Mouse (Mus musculus): Measurements from ENCODE around the gene Slamf6. TPM values are rescaled to one million over a fixed set of nuclear protein-coding genes. Genes with fewer than 3 reads are reported as not detected.

Slamf6 gene
- polyA plus RNA-seq, 1 experiment from 2014 or later, result 0.88 TPM

- Histone ChIP-seq H3K27me3 (replicated peaks) (no peaks in the 10 kb centered on the region), H3K9ac (no peak overlapping the region), H3K4me1 (replicated peaks) (no peaks in the 10 kb centered on the region), H3K4me3 (replicated peaks) (no peak overlapping the region), H3K4me2 (replicated peaks) (no peak overlapping the region), H3K36me3 (no peaks in the 10 kb centered on the region), H3K27ac (no peak overlapping the region), H3K9me3 (no peaks in the 10 kb centered on the region)
- WGBS, result 97% methylated on average over 1 of the region's 1 CpGs
- ATAC-seq, result no peak
These were observed 66.8 kb downstream of the Slamf6 start for GRCm38 (mm10) chr1:171984121-171984520.

GRCm38 (mm10) chr1:171991883-171992282 lies 74.6 kb downstream of the Slamf6 start:
- ATAC-seq, result no peak
- Histone ChIP-seq H3K27me3 (replicated peaks) (no peaks in the 10 kb centered on the region), H3K9ac (no peak overlapping the region), H3K4me3 (replicated peaks) (no peak overlapping the region), H3K4me1 (replicated peaks) (no peaks in the 10 kb centered on the region), H3K9me3 (no peaks in the 10 kb centered on the region), H3K27ac (no peak overlapping the region), H3K4me2 (replicated peaks) (no peak overlapping the region), H3K36me3 (no peaks in the 10 kb centered on the region)
- 84% methylated on average over 2 of the region's 2 CpGs for WGBS

DNA sequence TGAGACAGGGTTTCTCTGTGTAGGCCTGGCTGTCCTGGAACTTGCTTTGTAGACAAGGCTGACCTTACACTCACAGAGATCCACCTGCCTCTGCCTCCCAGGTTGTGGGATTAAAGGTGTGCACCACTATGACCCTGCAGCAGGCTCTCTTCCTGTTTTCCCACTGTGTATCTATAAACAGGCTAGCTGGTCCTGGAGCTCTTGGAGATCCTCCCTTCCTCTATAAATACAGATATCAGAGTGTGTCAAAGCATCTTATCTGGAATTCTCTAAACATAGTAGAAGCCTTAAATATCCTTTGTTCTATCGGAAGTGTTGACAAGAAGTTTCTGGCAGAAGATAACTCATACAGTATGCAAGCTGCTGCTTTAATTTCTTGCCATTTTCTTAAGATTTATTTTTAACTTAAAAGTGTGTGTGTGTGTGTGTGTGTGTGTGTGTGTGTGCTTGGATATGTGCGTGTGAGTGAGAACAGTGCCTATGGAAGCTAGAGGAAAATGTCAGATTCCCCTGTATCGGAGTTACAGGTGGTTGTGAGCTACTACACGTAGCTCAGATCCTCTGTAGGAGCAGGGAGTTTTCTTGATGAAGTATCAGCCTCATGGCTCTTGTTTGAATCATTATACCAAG lies 75.7 kb downstream of the Slamf6 start:
- H3K4me2 ChIP-seq (replicated peaks), result no peak overlapping the region
- H3K9ac ChIP-seq, result no peak overlapping the region
- no peak overlapping the region for H3K27ac ChIP-seq
- H3K4me3 ChIP-seq (replicated peaks), result no peak overlapping the region
- 77% methylated on average over 4 of the region's 4 CpGs for WGBS
- H3K36me3 ChIP-seq, result no peaks in the 10 kb centered on the region
- no peaks in the 10 kb centered on the region for H3K4me1 ChIP-seq (replicated peaks)
- H3K9me3 ChIP-seq, result no peaks in the 10 kb centered on the region
- no peak for ATAC-seq
- H3K27me3 ChIP-seq (replicated peaks), result no peaks in the 10 kb centered on the region

DNA sequence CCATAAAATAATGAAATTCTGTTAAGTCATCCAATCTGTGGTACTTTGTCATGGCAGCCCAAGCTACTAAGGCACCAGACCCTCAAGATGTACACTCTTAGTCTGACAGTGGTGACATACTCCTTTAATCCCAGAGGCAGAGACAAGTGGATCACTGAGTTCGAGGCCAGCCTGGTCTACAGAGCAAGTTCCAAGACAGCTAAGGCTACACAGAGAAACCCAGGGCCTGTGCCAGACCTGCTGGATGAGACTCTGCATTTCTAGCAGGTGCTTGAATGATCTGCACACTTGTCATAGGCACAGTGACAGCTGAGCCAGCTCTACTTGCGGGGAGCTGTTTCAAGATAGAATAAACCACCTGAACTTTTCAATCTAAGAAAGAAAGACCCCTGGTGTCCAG lies 77.2 kb downstream of the Slamf6 start:
- no peak overlapping the region for H3K9ac ChIP-seq
- no peak overlapping the region for H3K27ac ChIP-seq

DNA sequence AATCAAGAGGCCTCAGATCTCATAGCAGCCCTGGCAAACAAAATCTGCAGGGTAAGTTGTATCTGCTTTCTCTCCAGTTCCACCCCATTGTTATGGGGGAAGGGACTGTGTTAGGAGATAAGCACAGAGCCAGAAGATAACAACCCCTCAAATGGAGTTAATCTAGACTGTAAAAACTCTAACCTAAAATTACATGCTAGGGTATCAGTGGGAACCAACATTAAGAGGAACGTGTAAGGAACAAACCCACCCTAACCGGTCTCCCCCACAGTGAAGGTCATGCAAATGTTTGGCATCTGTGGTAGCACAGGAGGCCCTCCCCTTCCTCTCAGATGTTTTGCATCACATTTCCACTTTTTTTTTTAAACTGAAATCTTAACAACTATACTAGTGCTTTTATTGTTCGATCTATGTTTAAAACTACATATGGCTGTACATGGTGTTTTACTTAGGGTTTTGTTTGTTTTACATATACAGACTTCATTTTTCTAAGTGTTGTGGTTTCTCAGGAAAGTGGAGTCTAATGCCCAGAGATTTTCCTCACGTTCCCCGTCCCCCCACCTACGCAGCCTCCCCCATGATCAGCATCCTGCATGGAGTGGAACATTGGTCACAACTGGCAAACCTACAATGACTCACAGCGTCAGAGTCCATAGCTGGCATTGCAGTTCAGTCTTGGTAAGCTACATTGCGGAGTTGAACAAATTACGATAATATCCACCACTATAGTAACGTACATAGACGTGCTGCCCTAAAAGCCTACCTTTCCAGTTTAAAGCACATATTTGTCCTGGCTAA lies 77.8 kb downstream of the Slamf6 start:
- 72% methylated on average over 11 of the region's 11 CpGs for WGBS
- H3K27me3 ChIP-seq (replicated peaks), result no peaks in the 10 kb centered on the region
- no peak for ATAC-seq

More for the DNA sequence above, 77.2 kb downstream of the Slamf6 start:
- no peaks in the 10 kb centered on the region for H3K4me1 ChIP-seq (replicated peaks)
- 90% methylated on average over 2 of the region's 2 CpGs for WGBS
- no peak overlapping the region for H3K4me3 ChIP-seq (replicated peaks)
- ATAC-seq, result no peak
- H3K9me3 ChIP-seq, result no peaks in the 10 kb centered on the region
- H3K27me3 ChIP-seq (replicated peaks), result no peaks in the 10 kb centered on the region
- no peak overlapping the region for H3K4me2 ChIP-seq (replicated peaks)
- H3K36me3 ChIP-seq, result no peaks in the 10 kb centered on the region

DNA sequence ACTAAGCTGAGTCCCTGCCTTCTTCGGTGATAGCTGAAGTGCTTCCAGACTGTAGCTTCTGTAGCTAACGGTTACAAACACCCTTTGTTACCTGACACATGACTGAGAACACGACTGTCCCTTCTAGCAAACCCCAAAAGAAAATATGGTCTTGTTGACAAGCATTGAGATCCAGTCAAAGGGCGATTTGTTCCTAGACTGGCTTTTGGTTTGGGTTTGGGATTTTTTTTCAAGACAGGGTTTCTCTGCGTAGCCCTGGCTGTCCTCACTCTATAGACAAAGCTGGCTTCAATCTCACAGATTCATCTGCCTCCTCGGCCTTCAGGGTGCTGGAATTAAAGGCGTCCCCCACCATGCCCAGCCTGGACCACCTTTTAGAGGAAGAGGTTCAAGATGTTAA lies 79.4 kb downstream of the Slamf6 start:
- no peaks in the 10 kb centered on the region for H3K36me3 ChIP-seq
- no peak for ATAC-seq
- WGBS, result 78% methylated on average over 7 of the region's 7 CpGs
- no peaks in the 10 kb centered on the region for H3K4me1 ChIP-seq (replicated peaks)
- no peaks in the 10 kb centered on the region for H3K27me3 ChIP-seq (replicated peaks)
- no peak overlapping the region for H3K4me2 ChIP-seq (replicated peaks)
- no peaks in the 10 kb centered on the region for H3K9me3 ChIP-seq
- no peak overlapping the region for H3K4me3 ChIP-seq (replicated peaks)
- no peak overlapping the region for H3K9ac ChIP-seq
- H3K27ac ChIP-seq, result no peak overlapping the region

More for the DNA sequence above, 77.8 kb downstream of the Slamf6 start:
- no peaks in the 10 kb centered on the region for H3K9me3 ChIP-seq
- no peak overlapping the region for H3K27ac ChIP-seq
- no peaks in the 10 kb centered on the region for H3K36me3 ChIP-seq
- H3K9ac ChIP-seq, result no peak overlapping the region
- no peak overlapping the region for H3K4me3 ChIP-seq (replicated peaks)
- no peaks in the 10 kb centered on the region for H3K4me1 ChIP-seq (replicated peaks)
- H3K4me2 ChIP-seq (replicated peaks), result no peak overlapping the region

DNA sequence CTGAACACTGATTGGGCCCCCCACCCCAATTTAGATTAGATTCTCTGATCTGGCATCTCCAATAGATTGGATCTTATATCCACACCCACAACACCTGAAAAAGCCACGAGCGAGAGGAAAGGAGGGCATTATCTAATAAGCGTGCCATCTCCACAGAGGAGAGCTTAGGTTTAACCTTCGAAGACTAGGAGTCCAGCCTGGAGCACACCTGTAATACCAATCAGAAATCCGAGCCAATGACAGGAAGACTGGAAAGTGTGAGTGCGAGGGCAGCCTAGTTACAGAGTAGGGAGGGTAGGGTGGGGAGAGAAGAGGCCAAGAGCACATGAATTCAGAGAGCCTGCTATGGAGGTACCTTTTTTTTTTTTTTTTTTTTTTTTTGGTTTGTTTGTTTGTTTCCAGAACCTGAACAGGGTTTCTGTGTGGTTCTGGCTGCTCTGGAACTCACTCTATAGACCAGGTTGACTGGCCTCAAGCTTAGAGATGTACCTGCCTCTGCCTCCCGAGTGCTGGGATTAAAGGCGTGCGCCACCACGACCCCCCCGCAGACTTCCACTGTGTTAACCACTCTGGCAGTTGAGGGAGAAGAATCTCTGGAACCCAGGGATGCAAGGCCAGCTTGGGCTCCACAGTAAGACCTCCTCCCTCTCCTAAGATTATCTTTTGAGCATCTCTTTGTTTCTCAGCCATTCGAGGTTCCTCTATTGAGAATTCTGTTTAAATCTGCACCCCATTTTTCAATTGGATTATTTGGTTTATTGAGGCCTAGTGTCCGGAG lies 81.7 kb downstream of the Slamf6 start:
- H3K27me3 ChIP-seq (replicated peaks), result no peaks in the 10 kb centered on the region
- H3K27ac ChIP-seq, result no peak overlapping the region
- H3K9ac ChIP-seq, result no peak overlapping the region
- no peak overlapping the region for H3K4me3 ChIP-seq (replicated peaks)
- H3K9me3 ChIP-seq, result no peaks in the 10 kb centered on the region
- H3K4me2 ChIP-seq (replicated peaks), result no peak overlapping the region
- 89% methylated on average over 13 of the region's 13 CpGs for WGBS
- ATAC-seq, result no peak
- no peaks in the 10 kb centered on the region; the same call in 1 of the 2 replicates for H3K36me3 ChIP-seq
- H3K4me1 ChIP-seq (replicated peaks), result no peaks in the 10 kb centered on the region

GRCm38 (mm10) chr1:172000641-172001040 lies 83.3 kb downstream of the Slamf6 start:
- Histone ChIP-seq H3K4me2 (replicated peaks) (no peak overlapping the region), H3K36me3 (no peaks in the 10 kb centered on the region; the same call in 1 of the 2 replicates), H3K9ac (no peak overlapping the region), H3K27ac (no peak overlapping the region), H3K4me1 (replicated peaks) (no peaks in the 10 kb centered on the region), H3K9me3 (no peaks in the 10 kb centered on the region), H3K4me3 (replicated peaks) (no peak overlapping the region), H3K27me3 (replicated peaks) (no peaks in the 10 kb centered on the region)
- ATAC-seq, result 0 out of 2 replicates have a peak, but pooled peaks have one; percentile 41
- whole genome bisulfite sequencing, result 47% methylated on average over 3 of the region's 3 CpGs

DNA sequence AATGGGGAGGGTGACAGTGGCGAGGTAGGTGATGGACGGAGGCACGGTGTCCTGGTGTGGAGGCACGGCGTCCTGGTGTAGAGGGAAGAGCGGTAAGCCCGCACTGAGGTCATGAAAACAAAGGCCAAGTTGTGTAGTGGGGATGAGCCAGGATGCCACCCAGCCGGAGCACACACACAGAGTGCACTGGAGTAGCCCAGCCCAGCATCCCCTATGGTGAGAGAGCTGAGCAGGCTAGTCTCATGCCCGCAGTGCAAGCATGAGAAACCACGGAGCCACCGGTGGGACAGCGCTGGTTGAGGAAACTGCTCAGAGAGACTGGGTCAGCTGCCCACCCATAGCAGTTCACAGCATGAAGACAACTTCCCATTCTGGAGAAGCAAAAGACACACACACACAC lies 84.3 kb downstream of the Slamf6 start:
- 68% methylated on average over 12 of the region's 12 CpGs for WGBS
- no peak overlapping the region for H3K4me3 ChIP-seq (replicated peaks)
- H3K36me3 ChIP-seq, result no peaks in the 10 kb centered on the region; the same call in 1 of the 2 replicates
- H3K9ac ChIP-seq, result no peak overlapping the region
- no peaks in the 10 kb centered on the region for H3K4me1 ChIP-seq (replicated peaks)
- ATAC-seq, result 0 out of 2 replicates have a peak, but pooled peaks have one; percentile 68
- H3K9me3 ChIP-seq, result no peaks in the 10 kb centered on the region
- no peak overlapping the region for H3K27ac ChIP-seq
- H3K4me2 ChIP-seq (replicated peaks), result no peak overlapping the region
- H3K27me3 ChIP-seq (replicated peaks), result no peaks in the 10 kb centered on the region

Other genes starting within 250 kb of the Slamf6 start
- 3.8 and 4.5 TPM in 2 replicates for gene Cd48, start 235.5 kb upstream of the Slamf6 start, polyA plus RNA-seq (2015; fragmentation: Nextera tagmentation; extraction: Ambion mirVana)
- gene Slamf1, start 150.4 kb upstream of the Slamf6 start, polyA plus RNA-seq (2015; fragmentation: Nextera tagmentation; extraction: Ambion mirVana), result 0.09 and 0.14 TPM in 2 replicates
- gene Cd84, start 77.8 kb upstream of the Slamf6 start, polyA plus RNA-seq (2015; fragmentation: Nextera tagmentation; extraction: Ambion mirVana), result 1.3 and 2.0 TPM in 2 replicates
- gene Gm10521, start 21.9 kb upstream of the Slamf6 start, polyA plus RNA-seq (2015; fragmentation: Nextera tagmentation; extraction: Ambion mirVana), result not detected in 2 replicates
- 8.9 and 10.1 TPM in 2 replicates for gene Vangl2, start 110.9 kb downstream of the Slamf6 start, polyA plus RNA-seq (2015; fragmentation: Nextera tagmentation; extraction: Ambion mirVana)
- gene Nhlh1, start 140.1 kb downstream of the Slamf6 start, polyA plus RNA-seq (2015; fragmentation: Nextera tagmentation; extraction: Ambion mirVana), result 0.06 and 0.09 TPM in 2 replicates
- 201 and 203 TPM in 2 replicates for gene Copa, start 165.0 kb downstream of the Slamf6 start, polyA plus RNA-seq (2015; fragmentation: Nextera tagmentation; extraction: Ambion mirVana)
- gene Ncstn, start 165.3 kb downstream of the Slamf6 start, polyA plus RNA-seq (2015; fragmentation: Nextera tagmentation; extraction: Ambion mirVana), result 135 and 136 TPM in 2 replicates
- gene Pex19, start 209.2 kb downstream of the Slamf6 start, polyA plus RNA-seq (2015; fragmentation: Nextera tagmentation; extraction: Ambion mirVana), result 143 and 144 TPM in 2 replicates
- 98.2 and 101 TPM in 2 replicates for gene Dcaf8, start 230.6 kb downstream of the Slamf6 start, polyA plus RNA-seq (2015; fragmentation: Nextera tagmentation; extraction: Ambion mirVana)

Data from intestine, embryonic 15.5 days (tissue).